Mouse (Mus musculus): Measurements from ENCODE around the gene Otulinl. TPM values are rescaled to one million over a fixed set of nuclear protein-coding genes. Genes with fewer than 3 reads are reported as not detected.

The Otulinl gene
- polyA plus RNA-seq, 2 experiments = 3.3 to 6.8 TPM

DNA sequence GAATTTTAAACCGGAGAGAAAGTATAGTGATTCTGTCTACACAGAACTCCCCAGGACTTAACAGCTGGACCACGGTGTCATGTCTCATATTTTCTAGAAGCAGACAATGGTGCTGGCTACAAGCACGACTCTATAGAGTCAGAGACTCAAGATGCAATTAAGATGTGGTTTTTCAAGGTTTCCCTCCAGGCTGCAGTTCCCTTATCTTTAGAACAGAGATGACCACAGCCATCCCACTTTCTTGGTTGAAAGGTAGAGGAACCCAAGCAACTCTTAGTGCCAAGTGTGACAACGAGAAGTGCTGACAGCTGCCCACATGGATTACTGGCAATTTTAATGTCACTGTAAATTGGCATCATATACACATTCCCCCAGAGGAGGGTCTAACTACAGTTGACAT is 71.8 kb downstream of the Otulinl start:
- TF ChIP-seq CTCF (IDR thresholded peaks at IDR 0.05; ENCODE audit: low read depth) = no peak
- no peak for TF ChIP-seq EP300 (IDR thresholded peaks at IDR 0.05; ENCODE audit: low read depth)
- Histone ChIP-seq H3K9ac (replicated peaks) (no peak overlapping the region), H3K9me3 (ENCODE audit: control insufficient read depth, low read length) (no peaks in the 10 kb centered on the region), H3K27ac (no peak overlapping the region), H3K27me3 (ENCODE audit: control insufficient read depth, insufficient read depth, low read length) (no peaks in the 10 kb centered on the region), H3K4me3 (ENCODE audit: insufficient read depth in 1 of 2, low read depth in 2 of 2, low read length in 2 of 2) (no peak overlapping the region), H3K4me1 (replicated peaks; ENCODE audit: control insufficient read depth in 2 of 2, insufficient read depth in 2 of 2, low read length in 1 of 2) (no peaks in the 10 kb centered on the region), H3K36me3 (replicated peaks; ENCODE audit: control insufficient read depth, insufficient read depth, low read depth) (peaks cover 16% of the 10 kb centered on the region), H3K4me2 (ENCODE audit: low read depth) (no peak overlapping the region)
- WGBS (ENCODE audit: insufficient replicate concordance) = 39% methylated on average over 4 of the region's 4 CpGs
- no peak for ATAC-seq (ENCODE audit: insufficient read depth)
- DNase-seq (ENCODE audit: low read depth in 3 of 3, low spot score in 3 of 3) = no peak

DNA sequence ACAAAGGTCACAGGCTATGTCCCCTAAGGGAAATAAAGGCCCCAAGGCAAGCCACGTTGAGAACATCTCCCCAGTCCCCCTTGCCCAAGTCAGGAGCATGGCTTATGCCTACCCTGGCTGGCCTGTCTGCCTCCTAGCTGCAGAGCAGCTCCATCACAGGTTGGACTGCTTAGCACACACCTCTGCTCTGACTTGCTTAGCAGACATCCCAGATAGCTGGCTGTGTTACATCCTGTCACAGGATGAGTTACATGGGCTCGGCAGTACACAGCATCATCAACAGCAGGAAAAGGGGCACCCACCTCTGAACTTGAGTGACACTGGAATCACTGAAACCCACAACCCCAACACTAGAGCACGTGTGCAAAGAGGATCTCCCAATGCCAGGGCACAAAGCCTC is 76.1 kb downstream of the Otulinl start:
- no peak for ATAC-seq (ENCODE audit: insufficient read depth)
- no peak overlapping the region for H3K27ac ChIP-seq

More for the DNA sequence above, 76.1 kb downstream of the Otulinl start:
- Histone ChIP-seq H3K4me1 (replicated peaks; ENCODE audit: control insufficient read depth in 2 of 2, insufficient read depth in 2 of 2, low read length in 1 of 2) (0 out of 4 replicates have a peak, but pooled peaks cover 0 to 2% of the 10 kb centered on the region in 2 experiments), H3K36me3 (replicated peaks; ENCODE audit: control insufficient read depth, insufficient read depth, low read depth) (peaks cover 13% of the 10 kb centered on the region), H3K27me3 (ENCODE audit: control insufficient read depth, insufficient read depth, low read length) (no peaks in the 10 kb centered on the region), H3K4me2 (ENCODE audit: low read depth) (no peak overlapping the region), H3K4me3 (ENCODE audit: insufficient read depth in 1 of 2, low read depth in 2 of 2, low read length in 2 of 2) (no peak overlapping the region), H3K9ac (replicated peaks) (no peak overlapping the region), H3K9me3 (ENCODE audit: control insufficient read depth, low read length) (no peaks in the 10 kb centered on the region)
- WGBS (ENCODE audit: insufficient replicate concordance) = 69% methylated on average over 3 of the region's 3 CpGs
- DNase-seq (ENCODE audit: low read depth in 3 of 3, low spot score in 3 of 3) = no peak
- TF ChIP-seq EP300 (IDR thresholded peaks at IDR 0.05; ENCODE audit: low read depth) (no peak), CTCF (IDR thresholded peaks at IDR 0.05; ENCODE audit: low read depth) (peak; percentile 40)

Other genes starting within 250 kb of the Otulinl start
- gene Ank, start 214.9 kb downstream of the Otulinl start, polyA plus RNA-seq (2012; rRNA removed) = 22.1 and 24.6 TPM in 2 replicates
- 13.6 and 14.1 TPM in 2 replicates for gene Ank, start 214.9 kb downstream of the Otulinl start, polyA plus RNA-seq (2014; fragmentation: Nextera tagmentation; extraction: Ambion mirVana)
- 11.4 and 14.6 TPM in 2 replicates for gene Otulin, start 50.9 kb downstream of the Otulinl start, polyA plus RNA-seq (2012; rRNA removed)
- gene Otulin, start 50.9 kb downstream of the Otulinl start, polyA plus RNA-seq (2014; fragmentation: Nextera tagmentation; extraction: Ambion mirVana) = 24.1 and 24.2 TPM in 2 replicates